Mouse (Mus musculus): ENCODE measurements around the gene Fam117b. TPM values are rescaled to one million over a fixed set of nuclear protein-coding genes. Genes with fewer than 3 reads are reported as not detected.

Fam117b gene
- total and polyA plus RNA-seq, 3 experiments = 6.4 to 11.4 (median 8.8) TPM

DNA sequence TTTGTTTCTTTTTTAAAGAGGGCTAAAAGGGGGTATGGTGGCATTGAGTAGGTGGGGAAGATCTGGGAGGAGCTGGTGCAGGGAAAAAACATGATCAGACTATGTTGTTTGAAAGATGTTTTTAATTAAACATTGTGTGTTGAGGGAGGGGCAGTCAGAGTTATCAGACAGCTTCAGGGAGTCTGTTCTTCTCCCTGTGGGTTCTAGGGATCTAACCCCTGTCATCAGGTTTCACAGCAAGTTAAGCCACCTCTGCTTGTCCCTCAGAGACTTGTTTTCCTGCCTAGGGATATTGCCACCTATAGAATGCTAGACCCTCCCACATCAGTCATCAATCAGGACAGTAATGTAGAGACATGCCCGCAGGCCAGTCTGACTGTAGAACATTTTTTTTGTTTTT is 28.3 kb downstream of the Fam117b start:
- Histone ChIP-seq H3K27me3 (replicated peaks) (no peaks in the 10 kb centered on the region), H3K4me1 (ENCODE audit: control insufficient read depth in 1 of 2, insufficient read depth in 2 of 2) (peaks cover 4 to 25% of the 10 kb centered on the region in 2 experiments; a peak in 3 of 4 replicates), H3K79me2 (replicated peaks; ENCODE audit: control insufficient read depth, extremely low read depth, insufficient read depth, poor library complexity, severe bottlenecking) (peaks cover 2% of the 10 kb centered on the region; the same call in 1 of the 2 replicates), H3K27ac (ENCODE audit: insufficient read depth, low read depth) (no peak overlapping the region), H3K4me2 (ENCODE audit: insufficient read depth, low read depth, poor library complexity, severe bottlenecking) (no peak overlapping the region), H3K4me3 (replicated peaks in 1 of 3; ENCODE audit: low read depth in 2 of 3, low read length in 2 of 3, poor library complexity in 1 of 3) (no peak overlapping the region), H3K36me3 (replicated peaks in 1 of 2; ENCODE audit: control insufficient read depth in 1 of 2, insufficient read depth in 1 of 2, low read length in 1 of 2) (no peaks in the 10 kb centered on the region), H3K9me3 (replicated peaks; ENCODE audit: low read length) (no peaks in the 10 kb centered on the region), H3K9ac (ENCODE audit: insufficient read depth, low read depth) (no peak overlapping the region)
- no peak for DNase-seq (ENCODE audit: extremely low read depth)
- dilution Hi-C loops (cut with MboI; ENCODE audit: extremely low pct_ligation_motif_present, extremely low pct_unique_long_range_greater_than_20kb, low sequenced_read_pairs) (no loop called here), in situ Hi-C loops (cut with MboI; ENCODE audit: low pct_ligation_motif_present, low pct_unique_long_range_greater_than_20kb, low sequenced_read_pairs) (no loop called here)
- TF ChIP-seq CTCF (conservative IDR thresholded peaks at IDR 0.05 in 1 of 2, IDR thresholded peaks at IDR 0.05 in 1 of 2; ENCODE audit: low read depth in 2 of 2, low read length in 2 of 2) (no peak), CHD2 (IDR thresholded peaks at IDR 0.05; ENCODE audit: low read length) (no peak), IRF4 (IDR thresholded peaks at IDR 0.05; ENCODE audit: low read depth, low read length) (no peak), JUN (IDR thresholded peaks at IDR 0.05; ENCODE audit: insufficient read depth, low read depth, low read length) (no peak), JUND (conservative IDR thresholded peaks at IDR 0.05; ENCODE audit: low read depth, low read length) (no peak), CHD1 (IDR thresholded peaks at IDR 0.05; ENCODE audit: low read depth, low read length) (no peak), ZNF384 (IDR thresholded peaks at IDR 0.05; ENCODE audit: low read depth, low read length) (no peak), POLR2AphosphoS2 (IDR thresholded peaks at IDR 0.05; ENCODE audit: low read depth, low read length) (no peak), ZC3H11A (IDR thresholded peaks at IDR 0.05; ENCODE audit: low read depth, low read length) (no peak), ZMIZ1 (IDR thresholded peaks at IDR 0.05; ENCODE audit: low read depth, low read length) (no peak), MXI1 (IDR thresholded peaks at IDR 0.05; ENCODE audit: low read depth, low read length) (no peak), ELF1 (IDR thresholded peaks at IDR 0.05; ENCODE audit: low read depth, low read length) (no peak), MEF2A (IDR thresholded peaks at IDR 0.05; ENCODE audit: borderline replicate concordance, low read depth, low read length) (no peak), TBP (conservative IDR thresholded peaks at IDR 0.05; ENCODE audit: low read depth, low read length) (no peak), MYC (IDR thresholded peaks at IDR 0.05; ENCODE audit: low read depth, low read length) (no peak), EP300 (IDR thresholded peaks at IDR 0.05; ENCODE audit: low read length) (no peak), NRF1 (IDR thresholded peaks at IDR 0.05; ENCODE audit: low read depth, low read length) (no peak), KAT2A (IDR thresholded peaks at IDR 0.05; ENCODE audit: insufficient replicate concordance, low read length) (no peak)

DNA sequence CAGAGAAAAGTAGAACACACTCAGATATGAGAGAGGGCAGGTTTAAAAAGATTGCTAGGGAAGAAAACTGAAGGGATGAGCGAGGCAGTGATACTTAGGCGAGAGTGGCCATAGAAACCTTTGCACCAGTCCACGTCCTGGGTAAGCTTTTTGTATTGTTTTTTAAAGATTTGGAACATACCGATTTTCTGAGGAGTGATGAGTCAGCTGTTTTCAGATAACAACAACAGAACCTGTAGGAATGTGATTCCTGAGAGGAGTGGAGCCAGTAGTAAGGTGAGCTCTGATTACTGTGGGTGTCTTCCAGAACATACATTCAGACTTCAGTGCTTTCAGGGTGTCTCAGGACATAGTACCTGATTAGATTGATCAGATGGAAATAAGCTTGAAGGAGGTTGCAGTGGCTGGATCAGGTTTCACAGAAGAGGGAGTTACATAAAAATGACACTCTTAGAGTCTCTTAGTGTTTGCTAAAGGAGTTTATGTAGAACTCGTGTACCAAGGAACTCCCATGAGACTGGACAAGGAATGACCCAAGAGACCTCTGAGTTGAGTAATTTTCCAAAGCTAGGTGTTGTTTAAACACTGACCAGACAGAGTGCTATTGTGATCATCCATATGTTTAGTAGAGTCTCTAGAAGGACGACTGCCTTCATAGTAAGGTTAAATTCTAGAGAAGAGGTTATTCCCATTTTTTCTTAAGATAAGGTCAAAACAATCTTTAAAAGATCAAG is 29.4 kb downstream of the Fam117b start:
- Histone ChIP-seq H3K4me3 (replicated peaks in 1 of 3; ENCODE audit: low read depth in 2 of 3, low read length in 2 of 3, poor library complexity in 1 of 3) (no peak overlapping the region), H3K9me3 (replicated peaks; ENCODE audit: low read length) (no peaks in the 10 kb centered on the region), H3K79me2 (replicated peaks; ENCODE audit: control insufficient read depth, extremely low read depth, insufficient read depth, poor library complexity, severe bottlenecking) (peaks cover 2% of the 10 kb centered on the region; the same call in 1 of the 2 replicates), H3K36me3 (replicated peaks in 1 of 2; ENCODE audit: control insufficient read depth in 1 of 2, insufficient read depth in 1 of 2, low read length in 1 of 2) (no peaks in the 10 kb centered on the region), H3K27me3 (replicated peaks) (no peaks in the 10 kb centered on the region), H3K9ac (ENCODE audit: insufficient read depth, low read depth) (no peak overlapping the region), H3K27ac (ENCODE audit: insufficient read depth, low read depth) (no peak overlapping the region), H3K4me2 (ENCODE audit: insufficient read depth, low read depth, poor library complexity, severe bottlenecking) (no peak overlapping the region), H3K4me1 (ENCODE audit: control insufficient read depth in 1 of 2, insufficient read depth in 2 of 2) (peaks cover 4 to 25% of the 10 kb centered on the region in 2 experiments; a peak in 3 of 4 replicates)
- no peak for DNase-seq (ENCODE audit: extremely low read depth)
- in situ Hi-C loops (cut with MboI; ENCODE audit: low pct_ligation_motif_present, low pct_unique_long_range_greater_than_20kb, low sequenced_read_pairs) = no loop called here
- TF ChIP-seq EP300 (IDR thresholded peaks at IDR 0.05; ENCODE audit: low read length) (0 out of 2 replicates have a peak, but pooled peaks have one; percentile 6), MAFK (IDR thresholded peaks at IDR 0.05; ENCODE audit: insufficient replicate concordance, low read length) (peak; percentile 93), RCOR1 (conservative IDR thresholded peaks at IDR 0.05; ENCODE audit: low read depth, low read length) (no peak)
- dilution Hi-C loops (cut with MboI; ENCODE audit: extremely low pct_ligation_motif_present, extremely low pct_unique_long_range_greater_than_20kb, low sequenced_read_pairs) = no loop called here
